Mouse (Mus musculus): ENCODE data around the gene Tprkb. TPM values are rescaled to one million over a fixed set of nuclear protein-coding genes. Genes with fewer than 3 reads are reported as not detected.
A peak's percentile ranks its signal among the peaks of the same experiment; 100 is the strongest.
"Not testable (repeated sequence)": the region's sequence is repeated elsewhere in the genome, so short reads cannot be mapped to it uniquely, and the experiment has no call there.

Tprkb gene
- polyA plus RNA-seq, 1 experiment: 19.8 TPM

- not testable (repeated sequence) for H3K27me3 ChIP-seq (ENCODE audit: control insufficient read depth, insufficient read depth, insufficient read length); H3K36me3 ChIP-seq (ENCODE audit: control insufficient read depth, insufficient read depth); H3K79me2 ChIP-seq (ENCODE audit: control insufficient read depth, insufficient read depth)
- peak; percentile 54 for TF ChIP-seq POLR2AphosphoS2 (IDR thresholded peaks at IDR 0.05; ENCODE audit: insufficient read length, low read depth)
- peak overlapping the region; percentile 22 for H3ac ChIP-seq (ENCODE audit: control insufficient read depth, insufficient read length)
- H3K4me3 ChIP-seq: peak overlapping the region; percentile 29
- peak overlapping the region; percentile 87 for H3K4me2 ChIP-seq (ENCODE audit: low read depth)
These were observed 25.1 kb downstream of the Tprkb start for GRCm38 (mm10) chr6:85936508-85937465.

GRCm38 (mm10) chr6:85938701-85939100 is 27.0 kb downstream of the Tprkb start:
- no peak for TF ChIP-seq POLR2AphosphoS2 (IDR thresholded peaks at IDR 0.05; ENCODE audit: insufficient read length, low read depth)
- no peak for TF ChIP-seq REST (IDR thresholded peaks at IDR 0.05; ENCODE audit: insufficient read depth, insufficient read length)
- no peak for TF ChIP-seq MYOG (IDR thresholded peaks at IDR 0.05; ENCODE audit: control insufficient read depth in 1 of 3, insufficient read depth in 1 of 3, insufficient read length in 2 of 3, low read depth in 2 of 3)
- TF ChIP-seq MYOD1 (IDR thresholded peaks at IDR 0.05; ENCODE audit: control insufficient read depth in 1 of 3, insufficient read length in 2 of 3, low read depth in 2 of 3): no peak
- TF ChIP-seq SRF (IDR thresholded peaks at IDR 0.05; ENCODE audit: control insufficient read depth, insufficient read length, low read depth): no peak
- no peak for TF ChIP-seq TCF3 (IDR thresholded peaks at IDR 0.05; ENCODE audit: insufficient read length, low read depth)
- no peaks in the 10 kb centered on the region for H3K27me3 ChIP-seq (ENCODE audit: control insufficient read depth, insufficient read depth, insufficient read length)

GRCm38 (mm10) chr6:85942469-85942868 is 30.8 kb downstream of the Tprkb start:
- peaks cover 34% of the 10 kb centered on the region for H3K36me3 ChIP-seq (ENCODE audit: control insufficient read depth, insufficient read depth)

More at GRCm38 (mm10) chr6:85938701-85939100, 27.0 kb downstream of the Tprkb start:
- Histone ChIP-seq H3K79me2 (ENCODE audit: control insufficient read depth, insufficient read depth) (no peaks in the 10 kb centered on the region), H3ac (ENCODE audit: control insufficient read depth, insufficient read length) (no peak overlapping the region), H3K36me3 (ENCODE audit: control insufficient read depth, insufficient read depth) (peaks cover 9% of the 10 kb centered on the region), H3K4me2 (ENCODE audit: low read depth) (no peak overlapping the region), H3K4me3 (no peak overlapping the region)

GRCm38 (mm10) chr6:85948549-85948948 is 36.9 kb downstream of the Tprkb start:
- Histone ChIP-seq H3K4me2 (ENCODE audit: low read depth) (no peak overlapping the region), H3K79me2 (ENCODE audit: control insufficient read depth, insufficient read depth) (peaks cover 11% of the 10 kb centered on the region), H3K4me3 (no peak overlapping the region), H3K36me3 (ENCODE audit: control insufficient read depth, insufficient read depth) (peaks cover 76% of the 10 kb centered on the region), H3ac (ENCODE audit: control insufficient read depth, insufficient read length) (no peak overlapping the region), H3K27me3 (ENCODE audit: control insufficient read depth, insufficient read depth, insufficient read length) (no peaks in the 10 kb centered on the region)
- TF ChIP-seq MYOD1 (IDR thresholded peaks at IDR 0.05; ENCODE audit: control insufficient read depth in 1 of 3, insufficient read length in 2 of 3, low read depth in 2 of 3) (no peak), E2F4 (IDR thresholded peaks at IDR 0.05; ENCODE audit: insufficient read depth) (no peak), POLR2AphosphoS2 (IDR thresholded peaks at IDR 0.05; ENCODE audit: insufficient read length, low read depth) (no peak), CEBPB (IDR thresholded peaks at IDR 0.05; ENCODE audit: insufficient read depth, poor library complexity, severe bottlenecking) (no peak), REST (IDR thresholded peaks at IDR 0.05; ENCODE audit: insufficient read depth, insufficient read length) (no peak), TCF3 (IDR thresholded peaks at IDR 0.05; ENCODE audit: insufficient read length, low read depth) (no peak), MAX (IDR thresholded peaks at IDR 0.05; ENCODE audit: low read depth) (no peak), TCF12 (IDR thresholded peaks at IDR 0.05; ENCODE audit: insufficient read depth, poor library complexity, severe bottlenecking) (no peak), SRF (IDR thresholded peaks at IDR 0.05; ENCODE audit: control insufficient read depth, insufficient read length, low read depth) (no peak), USF1 (IDR thresholded peaks at IDR 0.05; ENCODE audit: low read depth) (no peak), POLR2A (IDR thresholded peaks at IDR 0.05; ENCODE audit: insufficient read length, low read depth) (no peak), MYOG (IDR thresholded peaks at IDR 0.05; ENCODE audit: control insufficient read depth in 1 of 3, insufficient read depth in 1 of 3, insufficient read length in 2 of 3, low read depth in 2 of 3) (no peak)

More at GRCm38 (mm10) chr6:85942469-85942868, 30.8 kb downstream of the Tprkb start:
- H3ac ChIP-seq (ENCODE audit: control insufficient read depth, insufficient read length): no peak overlapping the region
- no peak for TF ChIP-seq SRF (IDR thresholded peaks at IDR 0.05; ENCODE audit: control insufficient read depth, insufficient read length, low read depth)
- no peak for TF ChIP-seq REST (IDR thresholded peaks at IDR 0.05; ENCODE audit: insufficient read depth, insufficient read length)
- TF ChIP-seq TCF12 (IDR thresholded peaks at IDR 0.05; ENCODE audit: insufficient read depth, poor library complexity, severe bottlenecking): no peak
- no peak for TF ChIP-seq POLR2A (IDR thresholded peaks at IDR 0.05; ENCODE audit: insufficient read length, low read depth)
- TF ChIP-seq MYOG (IDR thresholded peaks at IDR 0.05; ENCODE audit: control insufficient read depth in 1 of 3, insufficient read depth in 1 of 3, insufficient read length in 2 of 3, low read depth in 2 of 3): no peak
- TF ChIP-seq MYOD1 (IDR thresholded peaks at IDR 0.05; ENCODE audit: control insufficient read depth in 1 of 3, insufficient read length in 2 of 3, low read depth in 2 of 3): no peak
- TF ChIP-seq MAX (IDR thresholded peaks at IDR 0.05; ENCODE audit: low read depth): no peak
- TF ChIP-seq POLR2AphosphoS2 (IDR thresholded peaks at IDR 0.05; ENCODE audit: insufficient read length, low read depth): no peak
- no peaks in the 10 kb centered on the region for H3K27me3 ChIP-seq (ENCODE audit: control insufficient read depth, insufficient read depth, insufficient read length)
- no peaks in the 10 kb centered on the region for H3K79me2 ChIP-seq (ENCODE audit: control insufficient read depth, insufficient read depth)
- no peak overlapping the region for H3K4me2 ChIP-seq (ENCODE audit: low read depth)
- no peak overlapping the region for H3K4me3 ChIP-seq

- H3K27me3 ChIP-seq (ENCODE audit: control insufficient read depth, insufficient read depth, insufficient read length): no peaks in the 10 kb centered on the region
- TF ChIP-seq CEBPB (IDR thresholded peaks at IDR 0.05; ENCODE audit: insufficient read depth, poor library complexity, severe bottlenecking): no peak
- no peak for TF ChIP-seq POLR2A (IDR thresholded peaks at IDR 0.05; ENCODE audit: insufficient read length, low read depth)
- no peak overlapping the region for H3K4me2 ChIP-seq (ENCODE audit: low read depth)
- no peak overlapping the region for H3K4me3 ChIP-seq
- H3K79me2 ChIP-seq (ENCODE audit: control insufficient read depth, insufficient read depth): peaks cover 46% of the 10 kb centered on the region
- no peak overlapping the region for H3ac ChIP-seq (ENCODE audit: control insufficient read depth, insufficient read length)
- peaks cover 50% of the 10 kb centered on the region for H3K36me3 ChIP-seq (ENCODE audit: control insufficient read depth, insufficient read depth)
These were observed 45.9 kb downstream of the Tprkb start for GRCm38 (mm10) chr6:85957581-85957980.
